In genomic region chr10:88501886-88502765, GRCm38 (mm10) we compare ENCODE assay signal across 9 mouse cellular contexts. TPM values are rescaled to one million over a fixed set of nuclear protein-coding genes. Genes with fewer than 3 reads are reported as not detected.
A peak's percentile ranks its signal among the peaks of the same experiment; 100 is the strongest.
DNase-seq lines count a peak whose midpoint lies in the region; ATAC-seq and TF ChIP-seq lines count a peak whose summit lies in the region.
"Had no signal": no experiment of that assay in that cellular context is flagged by ENCODE, and none has a peak within 500 bp of the region (broad histone marks: within the 10 kb centered on the region; RNA-seq: fewer than 3 reads in every experiment).

No protein-coding gene starts in this region.

- no peak for TF ChIP-seq CTCF in testis, adult 2 months (IDR thresholded peaks at IDR 0.05; ENCODE audit: control insufficient read depth, insufficient read depth, insufficient replicate concordance, low read depth, low read length)
- TF ChIP-seq CTCF in stomach, postnatal 0 days (IDR thresholded peaks at IDR 0.05; ENCODE audit: low read depth) = no peak

- H3K36me3 ChIP-seq in forebrain, embryonic 10.5 days (replicated peaks) = no peaks in the 10 kb centered on the region
- no peaks in the 10 kb centered on the region for H3K36me3 ChIP-seq in forebrain, embryonic 15.5 days
- H3K36me3 ChIP-seq in testis, adult 2 months (ENCODE audit: control insufficient read depth, insufficient read depth, low read length) = no peaks in the 10 kb centered on the region
- H3K36me3 ChIP-seq in kidney, embryonic 16.5 days (ENCODE audit: insufficient read depth, low read length) = no peaks in the 10 kb centered on the region
- H3K36me3 ChIP-seq in stomach, postnatal 0 days (ENCODE audit: control insufficient read depth, insufficient read depth, low read length) = no peaks in the 10 kb centered on the region

- H3K9me3 ChIP-seq in forebrain, embryonic 10.5 days = no peaks in the 10 kb centered on the region
- H3K9me3 ChIP-seq in forebrain, embryonic 15.5 days = no peaks in the 10 kb centered on the region
- no peaks in the 10 kb centered on the region for H3K9me3 ChIP-seq in kidney, embryonic 16.5 days (ENCODE audit: low read length)
- no peaks in the 10 kb centered on the region for H3K9me3 ChIP-seq in stomach, postnatal 0 days (ENCODE audit: control insufficient read depth, low read length)
- H3K9me3 ChIP-seq: megakaryocyte, embryonic 14.5 days had no signal

- no peak overlapping the region; the same call in 1 of the 2 replicates for H3K4me2 ChIP-seq in forebrain, embryonic 15.5 days (replicated peaks)
- peak overlapping the region; percentile 75 for H3K4me2 ChIP-seq in kidney, embryonic 16.5 days (replicated peaks; ENCODE audit: low read depth, low read length)
- peak overlapping the region; percentile 3 for H3K4me2 ChIP-seq in stomach, postnatal 0 days (replicated peaks; ENCODE audit: low read depth)

- ATAC-seq in forebrain, embryonic 15.5 days (replicated peaks) = no peak
- ATAC-seq in kidney, embryonic 16.5 days (ENCODE audit: low FRiP score, low TSS enrichment) = no peak
- no peak for ATAC-seq in stomach, postnatal 0 days (ENCODE audit: low FRiP score, low TSS enrichment)

- no peak for TF ChIP-seq POLR2A in testis, adult 2 months (IDR thresholded peaks at IDR 0.05; ENCODE audit: control insufficient read depth, low read depth, low read length)

- DNase-seq in forebrain, embryonic 10.5 days (ENCODE audit: extremely low spot score, low spot score) = no peak
- no peak for DNase-seq in testis, postnatal 14 days (ENCODE audit: low spot score)
- DNase-seq in stomach, postnatal 0 days (ENCODE audit: low spot score) = no peak
- DNase-seq in urinary bladder, postnatal 36 days (ENCODE audit: low spot score in 2 of 2) = no peak
- no peak for DNase-seq in layer of hippocampus, adult 8-10 months (ENCODE audit: low spot score in 2 of 2)

- no peaks in the 10 kb centered on the region for H3K27me3 ChIP-seq in forebrain, embryonic 10.5 days (ENCODE audit: poor library complexity, severe bottlenecking)
- no peaks in the 10 kb centered on the region for H3K27me3 ChIP-seq in forebrain, embryonic 15.5 days
- H3K27me3 ChIP-seq in testis, adult 2 months (ENCODE audit: control insufficient read depth, insufficient read depth, low read length) = no peaks in the 10 kb centered on the region
- H3K27me3 ChIP-seq in kidney, embryonic 16.5 days (ENCODE audit: insufficient read depth, low read length) = no peaks in the 10 kb centered on the region
- H3K27me3 ChIP-seq in stomach, postnatal 0 days (ENCODE audit: control insufficient read depth, insufficient read depth, low read length) = no peaks in the 10 kb centered on the region

- no peak overlapping the region for H3K27ac ChIP-seq in forebrain, embryonic 10.5 days
- no peak overlapping the region for H3K27ac ChIP-seq in forebrain, embryonic 15.5 days (replicated peaks)
- no peak overlapping the region; the same call in 1 of the 2 replicates for H3K27ac ChIP-seq in testis, adult 2 months (ENCODE audit: control insufficient read depth, insufficient read depth, low read depth, low read length)
- H3K27ac ChIP-seq in kidney, embryonic 16.5 days (ENCODE audit: low read length) = peak overlapping the region; percentile 70
- no peak overlapping the region for H3K27ac ChIP-seq in stomach, postnatal 0 days (replicated peaks)

- peaks cover 38% of the 10 kb centered on the region for H3K4me1 ChIP-seq in forebrain, embryonic 10.5 days
- H3K4me1 ChIP-seq in forebrain, embryonic 15.5 days = peaks cover 20% of the 10 kb centered on the region
- H3K4me1 ChIP-seq in testis, adult 2 months (ENCODE audit: control insufficient read depth, insufficient read depth, low read length) = peaks cover 4% of the 10 kb centered on the region
- peaks cover 44% of the 10 kb centered on the region for H3K4me1 ChIP-seq in kidney, embryonic 16.5 days (ENCODE audit: insufficient read depth, low read length)
- 0 out of 2 replicates have a peak, but pooled peaks cover 2% of the 10 kb centered on the region for H3K4me1 ChIP-seq in stomach, postnatal 0 days (replicated peaks; ENCODE audit: control insufficient read depth, insufficient read depth)

- no peak for TF ChIP-seq EP300 in stomach, postnatal 0 days (optimal IDR thresholded peaks at IDR 0.05)

- peak overlapping the region; percentile 81; the same call in 1 of the 2 replicates for H3K4me3 ChIP-seq in forebrain, embryonic 10.5 days
- H3K4me3 ChIP-seq in forebrain, embryonic 15.5 days = no peak overlapping the region
- peak overlapping the region; percentile 67 for H3K4me3 ChIP-seq in testis, adult 2 months (ENCODE audit: control insufficient read depth, low read depth, low read length)
- peak overlapping the region; percentile 86 for H3K4me3 ChIP-seq in kidney, embryonic 16.5 days (ENCODE audit: low read length)
- H3K4me3 ChIP-seq in stomach, postnatal 0 days (ENCODE audit: low read depth, low read length) = peak overlapping the region; percentile 1; the same call in 1 of the 2 replicates

- H3K9ac ChIP-seq in forebrain, embryonic 15.5 days (replicated peaks) = no peak overlapping the region
- H3K9ac ChIP-seq in kidney, embryonic 16.5 days (replicated peaks; ENCODE audit: low read length) = 0 out of 2 replicates have a peak overlapping the region, but pooled peaks have one; percentile 18
- no peak overlapping the region for H3K9ac ChIP-seq in stomach, postnatal 0 days (ENCODE audit: low read length)

- WGBS in forebrain, embryonic 10.5 days = 77% methylated on average over 13 of the region's 13 CpGs
- WGBS in forebrain, embryonic 15.5 days = 42% methylated on average over 13 of the region's 13 CpGs
- 60% methylated on average over 13 of the region's 13 CpGs for WGBS in kidney, embryonic 16.5 days
- 72% methylated on average over 13 of the region's 13 CpGs for WGBS in stomach, postnatal 0 days

RNA-seq across cellular contexts. Expression of gene Chpt1, which starts 1.7 kb away (rescaled TPM):
- polyA plus RNA-seq in forebrain, embryonic 10.5 days (2016; fragmentation: Nextera tagmentation; extraction: Ambion mirVana) = 9.0 and 9.4 TPM in 2 replicates
- 11.5 and 11.9 TPM in 2 replicates for polyA plus RNA-seq in forebrain, embryonic 15.5 days (2015; fragmentation: Nextera tagmentation; extraction: Ambion mirVana)
- 81.1 and 82.5 TPM in 2 replicates for polyA plus RNA-seq in testis, adult 2 months (2012; rRNA removed)
- 26.3 and 32.8 TPM in 2 replicates for polyA plus RNA-seq in kidney, embryonic 16.5 days (2015; fragmentation: Nextera tagmentation; extraction: Ambion mirVana)
- 91.8 and 97.6 TPM in 2 replicates for polyA plus RNA-seq in stomach, postnatal 0 days (2015; fragmentation: Nextera tagmentation; extraction: Ambion mirVana)
- total RNA-seq in layer of hippocampus, adult 8-10 months (2022) = 10 to 100 TPM; 43.7 to 52.5 (median 46.0) TPM

RNA-seq across cellular contexts. Expression of gene Sycp3, which starts 42.8 kb away (rescaled TPM):
- 0.19 TPM in 1 of 2 replicates, not detected in the other for polyA plus RNA-seq in forebrain, embryonic 10.5 days (2016; fragmentation: Nextera tagmentation; extraction: Ambion mirVana)
- polyA plus RNA-seq in forebrain, embryonic 15.5 days (2015; fragmentation: Nextera tagmentation; extraction: Ambion mirVana) = 0.40 and 0.65 TPM in 2 replicates
- polyA plus RNA-seq in testis, adult 2 months (2012; rRNA removed) = 12.5 and 17.1 TPM in 2 replicates
- 0.46 TPM in 1 of 2 replicates, not detected in the other for polyA plus RNA-seq in kidney, embryonic 16.5 days (2015; fragmentation: Nextera tagmentation; extraction: Ambion mirVana)
- polyA plus RNA-seq in stomach, postnatal 0 days (2015; fragmentation: Nextera tagmentation; extraction: Ambion mirVana) = 0.15 TPM in 2 replicates
- 1 to 10 TPM; 1.0 to 1.6 (median 1.1) TPM for total RNA-seq in layer of hippocampus, adult 8-10 months (2022)
